In genomic region chr2:133305936-133306335, GRCm38 (mm10) we compare ENCODE assay signal across 12 mouse cellular contexts.
A peak's percentile ranks its signal among the peaks of the same experiment; 100 is the strongest.
DNase-seq lines count a peak whose midpoint lies in the region; ATAC-seq lines count a peak whose summit lies in the region.
"Had no signal": no experiment of that assay in that cellular context is flagged by ENCODE, and none has a peak within 500 bp of the region (broad histone marks: within the 10 kb centered on the region; RNA-seq: fewer than 3 reads in every experiment).

No protein-coding gene starts in this region.

- WGBS in neural tube, embryonic 15.5 days: 58% methylated on average over 3 of the region's 3 CpGs

- H3K36me3 ChIP-seq in neural tube, embryonic 15.5 days: no peaks in the 10 kb centered on the region
- H3K36me3 ChIP-seq: embryonic facial prominence, embryonic 13.5 days; limb, embryonic 13.5 days had no signal

- no peaks in the 10 kb centered on the region for H3K27me3 ChIP-seq in neural tube, embryonic 15.5 days (replicated peaks)
- H3K27me3 ChIP-seq: embryonic facial prominence, embryonic 13.5 days; limb, embryonic 13.5 days had no signal

- H3K4me2 ChIP-seq in neural tube, embryonic 15.5 days: no peak overlapping the region
- H3K4me2 ChIP-seq: embryonic facial prominence, embryonic 13.5 days; limb, embryonic 13.5 days had no signal

- no peak overlapping the region for H3K4me3 ChIP-seq in neural tube, embryonic 15.5 days (replicated peaks)
- H3K4me3 ChIP-seq: embryonic facial prominence, embryonic 13.5 days; limb, embryonic 13.5 days had no signal

- ATAC-seq in neural tube, embryonic 15.5 days (ENCODE audit: low FRiP score): no peak

- H3K9ac ChIP-seq in neural tube, embryonic 15.5 days (replicated peaks): no peak overlapping the region
- H3K9ac ChIP-seq: embryonic facial prominence, embryonic 13.5 days; limb, embryonic 13.5 days had no signal

- no peak overlapping the region for H3K27ac ChIP-seq in neural tube, embryonic 15.5 days (replicated peaks)
- H3K27ac ChIP-seq: embryonic facial prominence, embryonic 13.5 days; limb, embryonic 13.5 days had no signal

- no peaks in the 10 kb centered on the region for H3K4me1 ChIP-seq in neural tube, embryonic 15.5 days
- H3K4me1 ChIP-seq: embryonic facial prominence, embryonic 13.5 days; limb, embryonic 13.5 days had no signal

- DNase-seq in cerebellum, postnatal 14 days: peak; percentile 55 to 58
- DNase-seq in cerebellum, adult 11 months: no peak
- DNase-seq in kidney, postnatal 10 days: peak; percentile 5
- no peak for DNase-seq in kidney, adult 11 months
- DNase-seq in brain, adult 2 months (ENCODE audit: low read depth, low spot score): peak; percentile 34
- peak; percentile 55 to 67 for DNase-seq in layer of hippocampus, postnatal 10 days (ENCODE audit: low spot score in 2 of 2)
- no peak for DNase-seq in spleen, postnatal 36 days (ENCODE audit: low spot score in 2 of 2)
- DNase-seq: B cell, adult 2 months; kidney, adult 2 months had no signal

- no peaks in the 10 kb centered on the region for H3K9me3 ChIP-seq in neural tube, embryonic 15.5 days (replicated peaks)
- H3K9me3 ChIP-seq: embryonic facial prominence, embryonic 13.5 days; limb, embryonic 13.5 days had no signal

Comparison
In these comparisons a context has a peak if more than half of its experiments do, and no peak if none do; other contexts are left out.
1. DNase-seq: peak in cerebellum, postnatal 14 days (2 of 2), kidney, postnatal 10 days (single experiment), brain, adult 2 months (single experiment) and layer of hippocampus, postnatal 10 days (2 of 2); none in cerebellum, adult 11 months (single experiment), kidney, adult 11 months (single experiment) and spleen, postnatal 36 days (0 of 2).